Mouse (Mus musculus): ENCODE results near the gene Pgp. TPM values are rescaled to one million over a fixed set of nuclear protein-coding genes. Genes with fewer than 3 reads are reported as not detected.

Pgp gene
- polyA plus RNA-seq, 1 experiment from 2014 or later: 61.7 TPM

DNA sequence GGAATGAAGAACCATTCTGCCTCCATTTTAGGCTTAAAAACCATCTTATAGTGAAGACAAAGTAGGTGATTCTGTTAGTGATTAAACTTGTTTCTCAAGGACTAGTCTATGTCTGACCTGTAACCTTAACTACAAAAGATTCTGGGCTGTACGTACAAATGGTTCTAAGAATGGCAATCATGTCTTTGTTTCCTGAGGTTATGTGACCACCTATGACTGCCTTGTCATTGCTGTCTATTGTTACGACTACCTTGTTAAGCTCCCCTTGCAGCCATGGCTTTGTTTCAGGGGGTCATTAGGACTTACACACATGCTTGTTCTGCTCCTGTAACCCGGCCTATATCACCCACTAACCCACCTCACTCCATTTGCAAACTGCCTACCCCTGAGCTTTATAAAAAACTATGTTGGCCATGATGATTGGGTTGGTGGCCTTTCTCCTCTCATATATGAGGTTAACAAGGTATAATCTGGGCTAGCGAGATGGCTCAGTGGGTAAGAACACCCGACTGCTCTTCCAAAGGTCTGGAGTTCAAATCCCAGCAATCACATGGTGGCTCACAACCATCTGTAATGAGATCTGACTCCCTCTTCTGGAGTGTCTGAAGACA, 1.5 kb upstream of the Pgp start:
- no peak for DNase-seq (ENCODE audit: low spot score)
- H3K36me3 ChIP-seq (ENCODE audit: insufficient read depth, low read length): no peaks in the 10 kb centered on the region
- ATAC-seq (replicated peaks; ENCODE audit: low FRiP score, low read depth): no peak
- TF ChIP-seq CTCF (IDR thresholded peaks at IDR 0.05; ENCODE audit: low read depth): no peak
- no peak overlapping the region for H3K27ac ChIP-seq
- H3K27me3 ChIP-seq (ENCODE audit: insufficient read depth, low read length): no peaks in the 10 kb centered on the region
- WGBS: 89% methylated on average over 5 of the region's 5 CpGs
- no peak overlapping the region for H3K4me3 ChIP-seq (replicated peaks; ENCODE audit: low read depth, low read length)
- H3K9me3 ChIP-seq (replicated peaks; ENCODE audit: low read length): no peaks in the 10 kb centered on the region
- H3K4me2 ChIP-seq (ENCODE audit: low read length): no peak overlapping the region
- H3K9ac ChIP-seq (ENCODE audit: low read depth, low read length): no peak overlapping the region
- H3K4me1 ChIP-seq (replicated peaks; ENCODE audit: insufficient read depth, low read length): peaks cover 24% of the 10 kb centered on the region

DNA sequence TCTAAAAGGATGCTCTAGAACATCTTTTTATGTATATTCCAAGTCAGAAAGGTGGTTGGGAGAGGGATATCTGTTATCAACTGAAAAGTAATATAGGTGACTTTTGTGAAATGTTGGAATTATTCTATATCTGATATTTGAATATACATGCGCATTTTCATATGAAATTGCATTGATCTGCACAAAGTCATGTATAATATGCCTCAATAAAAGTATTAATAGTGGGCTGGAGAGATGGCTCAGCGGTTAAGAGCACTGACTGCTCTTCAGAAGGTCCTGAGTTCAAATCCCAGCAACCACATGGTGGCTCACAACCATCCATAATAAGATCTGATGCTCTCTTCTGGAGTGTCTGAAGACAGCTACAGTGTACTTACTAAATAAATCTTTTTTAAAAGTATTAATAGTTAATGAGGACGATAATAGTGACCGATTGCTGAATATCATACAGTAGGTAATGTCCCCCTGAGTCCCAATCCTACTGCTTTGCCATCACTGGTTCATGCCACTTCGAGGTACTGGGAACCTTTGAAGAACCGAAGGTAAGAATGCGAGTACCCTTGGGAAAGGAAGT, 769 bp upstream of the Pgp start:
- WGBS: 18% methylated on average over 7 of the region's 7 CpGs
- Histone ChIP-seq H3K9ac (ENCODE audit: low read depth, low read length) (peak overlapping the region; percentile 82; the same call in 1 of the 2 replicates), H3K27me3 (ENCODE audit: insufficient read depth, low read length) (no peaks in the 10 kb centered on the region), H3K4me3 (replicated peaks; ENCODE audit: low read depth, low read length) (peak overlapping the region; percentile 70), H3K4me1 (replicated peaks; ENCODE audit: insufficient read depth, low read length) (peaks cover 24% of the 10 kb centered on the region), H3K9me3 (replicated peaks; ENCODE audit: low read length) (no peaks in the 10 kb centered on the region), H3K27ac (peak overlapping the region; percentile 81), H3K36me3 (ENCODE audit: insufficient read depth, low read length) (0 out of 2 replicates have a peak, but pooled peaks cover 3% of the 10 kb centered on the region), H3K4me2 (ENCODE audit: low read length) (peak overlapping the region; percentile 95)
- TF ChIP-seq CTCF (IDR thresholded peaks at IDR 0.05; ENCODE audit: low read depth): no peak
- DNase-seq (ENCODE audit: low spot score) (no peak), ATAC-seq (replicated peaks; ENCODE audit: low FRiP score, low read depth) (no peak)

DNA sequence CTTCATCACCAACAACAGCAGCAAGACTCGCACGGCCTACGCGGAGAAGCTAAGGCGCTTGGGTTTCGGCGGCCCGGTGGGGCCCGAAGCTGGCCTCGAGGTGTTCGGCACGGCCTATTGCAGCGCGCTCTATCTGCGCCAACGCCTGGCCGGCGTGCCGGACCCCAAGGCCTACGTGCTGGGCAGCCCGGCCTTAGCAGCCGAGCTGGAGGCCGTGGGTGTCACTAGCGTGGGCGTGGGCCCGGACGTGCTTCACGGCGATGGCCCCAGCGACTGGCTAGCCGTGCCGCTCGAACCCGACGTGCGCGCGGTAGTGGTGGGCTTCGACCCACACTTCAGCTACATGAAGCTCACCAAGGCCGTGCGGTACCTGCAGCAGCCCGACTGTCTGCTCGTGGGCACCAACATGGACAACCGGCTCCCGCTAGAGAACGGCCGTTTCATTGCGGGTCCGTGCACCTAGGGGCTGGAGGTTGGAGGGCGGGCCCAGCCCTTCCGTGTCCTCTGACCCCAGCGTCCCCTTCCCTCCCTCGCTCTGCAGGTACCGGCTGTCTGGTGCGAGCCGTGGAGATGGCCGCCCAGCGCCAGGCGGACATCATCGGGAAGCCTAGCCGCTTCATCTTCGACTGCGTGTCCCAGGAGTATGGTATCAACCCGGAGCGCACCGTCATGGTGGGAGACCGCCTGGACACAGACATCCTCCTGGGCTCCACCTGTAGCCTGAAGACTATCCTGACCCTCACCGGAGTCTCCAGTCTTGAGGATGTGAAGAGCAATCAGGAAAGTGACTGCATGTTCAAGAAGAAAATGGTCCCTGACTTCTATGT, 722 bp downstream of the Pgp start:
- Histone ChIP-seq H3K4me2 (ENCODE audit: low read length) (peak overlapping the region; percentile 95), H3K27ac (peak overlapping the region; percentile 81), H3K9me3 (replicated peaks; ENCODE audit: low read length) (no peaks in the 10 kb centered on the region), H3K36me3 (ENCODE audit: insufficient read depth, low read length) (peaks cover 16% of the 10 kb centered on the region), H3K4me1 (replicated peaks; ENCODE audit: insufficient read depth, low read length) (peaks cover 24% of the 10 kb centered on the region), H3K27me3 (ENCODE audit: insufficient read depth, low read length) (no peaks in the 10 kb centered on the region), H3K4me3 (replicated peaks; ENCODE audit: low read depth, low read length) (peak overlapping the region; percentile 70), H3K9ac (ENCODE audit: low read depth, low read length) (peak overlapping the region; percentile 82)
- peak; percentile 8 for DNase-seq (ENCODE audit: low spot score)
- TF ChIP-seq CTCF (IDR thresholded peaks at IDR 0.05; ENCODE audit: low read depth): no peak
- peak; percentile 15; the same call in 1 of the 2 replicates for ATAC-seq (replicated peaks; ENCODE audit: low FRiP score, low read depth)
- under 1% methylated on average over 66 of the region's 68 CpGs for WGBS

DNA sequence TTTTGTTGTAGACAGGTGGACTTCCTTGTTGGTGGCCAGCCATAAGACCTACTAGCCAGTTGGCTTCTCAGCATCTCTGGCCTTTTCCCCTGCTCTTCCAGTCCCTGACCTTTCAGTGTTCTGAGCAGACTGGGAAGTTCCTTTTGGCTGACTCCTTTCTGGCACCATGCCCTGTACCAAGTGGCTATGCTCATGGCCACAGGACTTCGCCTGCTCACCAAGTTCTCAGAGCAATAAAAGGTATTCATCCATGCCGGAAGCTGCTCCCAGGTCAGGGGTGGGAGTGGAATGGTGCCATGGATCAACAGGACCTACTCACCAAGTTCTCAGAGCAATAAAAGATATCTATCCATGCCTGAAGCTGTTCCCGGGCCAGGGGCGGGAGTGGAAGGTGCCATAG, 2.3 kb downstream of the Pgp start:
- Histone ChIP-seq H3K36me3 (ENCODE audit: insufficient read depth, low read length) (peaks cover 29% of the 10 kb centered on the region), H3K9me3 (replicated peaks; ENCODE audit: low read length) (no peaks in the 10 kb centered on the region), H3K9ac (ENCODE audit: low read depth, low read length) (no peak overlapping the region), H3K4me1 (replicated peaks; ENCODE audit: insufficient read depth, low read length) (peaks cover 24% of the 10 kb centered on the region), H3K4me2 (ENCODE audit: low read length) (peak overlapping the region; percentile 95), H3K4me3 (replicated peaks; ENCODE audit: low read depth, low read length) (no peak overlapping the region), H3K27ac (peak overlapping the region; percentile 68), H3K27me3 (ENCODE audit: insufficient read depth, low read length) (no peaks in the 10 kb centered on the region)
- ATAC-seq (replicated peaks; ENCODE audit: low FRiP score, low read depth) (peak; percentile 47), DNase-seq (ENCODE audit: low spot score) (peak; percentile 89)
- WGBS: 30% methylated on average over 4 of the region's 4 CpGs
- TF ChIP-seq CTCF (IDR thresholded peaks at IDR 0.05; ENCODE audit: low read depth): no peak

DNA sequence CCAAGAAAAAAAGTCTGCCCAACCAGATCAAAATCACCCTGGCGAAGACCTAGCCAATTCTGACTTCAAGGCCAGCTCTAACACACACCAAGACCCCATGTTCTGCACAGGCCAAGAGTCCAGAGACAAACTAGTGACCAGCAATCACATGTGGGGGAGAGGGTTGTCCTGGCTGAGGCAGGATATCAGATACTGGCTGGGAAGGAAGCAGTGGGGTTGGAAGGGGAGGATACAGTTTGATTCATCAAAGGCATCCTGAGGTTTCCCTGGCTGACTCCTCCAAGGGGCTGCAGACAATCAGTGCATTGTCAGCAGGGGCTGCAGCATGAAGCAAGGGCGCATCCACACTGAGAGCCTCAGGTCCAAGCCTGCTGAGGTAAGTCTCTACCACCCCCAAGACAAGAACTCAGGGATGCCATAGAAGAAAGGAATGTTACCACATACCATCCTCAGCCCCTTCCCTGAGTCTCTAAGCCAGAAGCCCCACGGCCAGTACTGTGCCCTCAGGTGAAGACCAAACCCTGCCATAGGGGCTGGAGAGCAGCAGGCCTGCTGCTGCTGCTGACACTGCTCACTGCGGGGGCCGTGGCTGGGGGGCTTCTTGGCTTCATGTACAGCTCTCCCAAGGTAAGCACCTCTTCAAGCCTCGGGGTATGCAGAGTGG, 3.6 kb downstream of the Pgp start, which contains the start of gene Bricd5:
Gene Bricd5 (plus strand): TSS at position 273 of the 664 bp plus-strand sequence.
- H3K27ac ChIP-seq: peak within 1 kb of the TSS; percentile 68
- ATAC-seq (replicated peaks; ENCODE audit: low FRiP score, low read depth) (no peak), DNase-seq (ENCODE audit: low spot score) (peak; percentile 73)
- H3K4me2 ChIP-seq (ENCODE audit: low read length): 0 out of 2 replicates have a peak within 1 kb of the TSS, but pooled peaks have one; percentile 95
- no peaks in the 10 kb centered on the region for H3K27me3 ChIP-seq (ENCODE audit: insufficient read depth, low read length)
- 55% methylated on average over 6 of the region's 6 CpGs for WGBS
- H3K4me1 ChIP-seq (replicated peaks; ENCODE audit: insufficient read depth, low read length): peaks cover 31% of the 10 kb centered on the region
- no peaks in the 10 kb centered on the region for H3K9me3 ChIP-seq (replicated peaks; ENCODE audit: low read length)
- no peak within 1 kb of the TSS for H3K4me3 ChIP-seq (replicated peaks; ENCODE audit: low read depth, low read length)
- H3K36me3 ChIP-seq (ENCODE audit: insufficient read depth, low read length): peaks cover 29% of the 10 kb centered on the region
- TF ChIP-seq CTCF (IDR thresholded peaks at IDR 0.05; ENCODE audit: low read depth): no peak
- no peak within 1 kb of the TSS for H3K9ac ChIP-seq (ENCODE audit: low read depth, low read length)

DNA sequence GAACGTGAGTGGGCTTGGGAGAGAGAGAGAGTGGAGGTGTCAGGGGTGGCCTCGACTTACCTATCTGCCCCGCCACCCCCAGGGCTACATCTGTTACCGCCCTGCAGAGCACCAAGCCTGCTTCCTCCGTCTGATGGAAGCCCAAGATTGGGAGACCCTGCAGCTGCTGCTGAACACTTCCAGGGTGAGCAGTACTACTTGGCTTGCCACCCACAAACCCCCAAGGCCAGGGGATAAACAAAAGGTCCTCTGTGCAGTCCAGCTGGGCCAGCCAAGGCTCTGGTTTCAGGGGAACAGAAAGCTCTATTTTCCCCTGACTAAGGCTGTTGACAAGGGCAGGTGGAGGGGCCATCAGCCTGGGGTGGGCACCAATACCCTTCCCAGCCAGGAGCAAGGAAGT, 4.4 kb downstream of the Pgp start:
- DNase-seq (ENCODE audit: low spot score) (no peak), ATAC-seq (replicated peaks; ENCODE audit: low FRiP score, low read depth) (no peak)
- Histone ChIP-seq H3K9me3 (replicated peaks; ENCODE audit: low read length) (no peaks in the 10 kb centered on the region), H3K9ac (ENCODE audit: low read depth, low read length) (no peak overlapping the region), H3K36me3 (ENCODE audit: insufficient read depth, low read length) (peaks cover 29% of the 10 kb centered on the region), H3K4me2 (ENCODE audit: low read length) (no peak overlapping the region), H3K27ac (no peak overlapping the region), H3K4me1 (replicated peaks; ENCODE audit: insufficient read depth, low read length) (peaks cover 31% of the 10 kb centered on the region), H3K27me3 (ENCODE audit: insufficient read depth, low read length) (no peaks in the 10 kb centered on the region), H3K4me3 (replicated peaks; ENCODE audit: low read depth, low read length) (no peak overlapping the region)
- WGBS: 77% methylated on average over 5 of the region's 5 CpGs
- no peak for TF ChIP-seq CTCF (IDR thresholded peaks at IDR 0.05; ENCODE audit: low read depth)

Data from kidney, postnatal 0 days (tissue).